Mouse (Mus musculus) layer of hippocampus, postnatal 36 days (tissue): ENCODE measurements around the gene Mstn. TPM values are rescaled to one million over a fixed set of nuclear protein-coding genes. Genes with fewer than 3 reads are reported as not detected.
A peak's percentile ranks its signal among the peaks of the same experiment; 100 is the strongest.

Experiments
- DNase-seq, 2 experiments: peaks; one replicate each; pipeline ENCODE4 v3.0.0; 2022
- total RNA-seq, 2 experiments: library from RNA; stranded (reverse); gene quantifications; 2 replicates each; pipeline ENCODE4 v1.2.3; 2021

Gene Mstn
- under 1 TPM; 0.51 to 0.65 TPM for total RNA-seq

GRCm38 (mm10) chr1:53061340-53061739 lies at the start of gene Mstn:
Gene Mstn (plus strand): TSS chr1:53061640.
- DNase-seq = no peak

- DNase-seq = no peak
Measured at GRCm38 (mm10) chr1:53014716-53015115, 46.7 kb upstream of the Mstn start.

GRCm38 (mm10) chr1:53015606-53016005 lies 45.8 kb upstream of the Mstn start:
- DNase-seq = no peak

GRCm38 (mm10) chr1:53018746-53019505 lies 42.5 kb upstream of the Mstn start:
- DNase-seq = no peak

GRCm38 (mm10) chr1:53020079-53020478 lies 41.4 kb upstream of the Mstn start, which contains the start of gene 1700019D03Rik:
Gene 1700019D03Rik (minus strand): TSS chr1:53020179.
- no peak for DNase-seq

GRCm38 (mm10) chr1:53032550-53032949 lies 28.9 kb upstream of the Mstn start:
- no peak for DNase-seq

GRCm38 (mm10) chr1:53037443-53037871 lies 24.0 kb upstream of the Mstn start:
- DNase-seq = no peak

- no peak for DNase-seq
Measured at GRCm38 (mm10) chr1:53049763-53050427, 11.5 kb upstream of the Mstn start.

- DNase-seq = peak; percentile 35 to 64
Measured at GRCm38 (mm10) chr1:53053087-53054022, 8.1 kb upstream of the Mstn start.

GRCm38 (mm10) chr1:53059106-53059505 lies 2.3 kb upstream of the Mstn start:
- DNase-seq = no peak

- no peak for DNase-seq
Measured at GRCm38 (mm10) chr1:53060499-53060898, 941 bp upstream of the Mstn start.

- peak; percentile 39 to 53 for DNase-seq
Measured at GRCm38 (mm10) chr1:53061871-53062608, 600 bp downstream of the Mstn start.

GRCm38 (mm10) chr1:53063921-53064320 lies 2.5 kb downstream of the Mstn start:
- DNase-seq = no peak

GRCm38 (mm10) chr1:53069726-53070514 lies 8.5 kb downstream of the Mstn start:
- DNase-seq = no peak

- DNase-seq = no peak
Measured at GRCm38 (mm10) chr1:53070664-53071175, 9.3 kb downstream of the Mstn start.

GRCm38 (mm10) chr1:53076656-53077055 lies 15.2 kb downstream of the Mstn start:
- DNase-seq = no peak

GRCm38 (mm10) chr1:53079876-53080275 lies 18.4 kb downstream of the Mstn start:
- DNase-seq = no peak

- no peak for DNase-seq
Measured at GRCm38 (mm10) chr1:53080603-53081002, 19.2 kb downstream of the Mstn start.

GRCm38 (mm10) chr1:53085256-53085655 lies 23.8 kb downstream of the Mstn start:
- no peak for DNase-seq

GRCm38 (mm10) chr1:53085991-53086390 lies 24.6 kb downstream of the Mstn start:
- no peak for DNase-seq

- no peak for DNase-seq
Measured at GRCm38 (mm10) chr1:53093180-53093579, 31.7 kb downstream of the Mstn start.
